Mouse (Mus musculus) embryonic fibroblast, embryonic 13.5 days (primary cell): Measurements from ENCODE around the gene Serpini2.

ENCODE experiments used
- CTCF ChIP-seq: IDR thresholded peaks from 2 replicates; pipeline ENCODE4 v1.5.1; 2011; ENCODE audit warnings: mild to moderate bottlenecking, control low read depth, low read length, moderate library complexity, borderline replicate concordance; ENCODE audit not compliant: insufficient read depth
- POLR2A ChIP-seq: IDR thresholded peaks from 2 replicates; pipeline ENCODE4 v1.6.1; 2011; ENCODE audit warnings: low read depth, mild to moderate bottlenecking, control low read depth, low read length, moderate library complexity

GRCm38 (mm10) chr3:75301072-75301471, 31.2 kb upstream of the Serpini2 start:
- TF ChIP-seq CTCF (no peak), POLR2A (no peak)
